Mouse (Mus musculus) embryonic fibroblast, embryonic 13.5 days (primary cell): ENCODE measurements around the gene Timmdc1.

Experiments
- CTCF ChIP-seq: IDR thresholded peaks from 2 replicates; pipeline ENCODE4 v1.5.1; 2011; ENCODE audit warnings: mild to moderate bottlenecking, control low read depth, low read length, moderate library complexity, borderline replicate concordance; ENCODE audit not compliant: insufficient read depth
- POLR2A ChIP-seq: IDR thresholded peaks from 2 replicates; pipeline ENCODE4 v1.6.1; 2011; ENCODE audit warnings: low read depth, mild to moderate bottlenecking, control low read depth, low read length, moderate library complexity

DNA sequence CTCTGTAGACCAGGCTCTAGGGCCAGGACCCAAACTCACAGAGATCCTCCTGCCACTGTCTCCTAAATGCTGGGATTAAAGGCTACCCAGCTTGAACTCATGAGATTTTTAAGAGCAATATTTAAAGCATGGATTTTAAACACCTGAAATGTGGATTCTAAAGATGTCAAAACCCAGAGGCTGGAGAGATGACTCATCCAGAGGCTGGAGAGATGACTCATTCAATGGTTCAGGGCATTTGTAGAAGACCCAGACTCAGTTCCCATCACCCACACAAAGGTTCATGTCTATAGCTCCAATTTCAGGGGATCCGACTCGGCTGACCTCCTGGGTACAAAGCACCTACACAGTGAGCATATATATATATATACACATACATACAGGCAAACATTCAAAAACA, 3.3 kb downstream of the Timmdc1 start:
- no peak for TF ChIP-seq POLR2A
- TF ChIP-seq CTCF, result no peak
